Mouse (Mus musculus) spleen, embryonic (tissue): Measurements from ENCODE around the gene Tmem230.
"Not testable (repeated sequence)": the region's sequence is repeated elsewhere in the genome, so short reads cannot be mapped to it uniquely, and the experiment has no call there.

Experiments used
- CTCF ChIA-PET: fragments of 350-600 bp; sonication (Branson Sonifier 250); formaldehyde crosslinking; loops from one replicate; lab custom pipeline; 2022; lab: Charles Lee

The Tmem230 gene

GRCm38 (mm10) chr2:132272694-132273389 is 25.2 kb upstream of the Tmem230 start:
- CTCF ChIA-PET = no interaction called here

- CTCF ChIA-PET = no interaction called here
These were observed 22.8 kb upstream of the Tmem230 start for GRCm38 (mm10) chr2:132270331-132270951.

GRCm38 (mm10) chr2:132269217-132269616 is 21.6 kb upstream of the Tmem230 start:
- CTCF ChIA-PET = interaction anchor here (0.5 kb wide), 1 partner anchor 19 kb away, joined by 3 read pairs; no protein-coding TSS in a partner anchor

GRCm38 (mm10) chr2:132266086-132266485 is 18.5 kb upstream of the Tmem230 start:
- CTCF ChIA-PET = interaction anchor here (0.5 kb wide), 1 partner anchor 195 kb away, joined by 6 read pairs; no protein-coding TSS in a partner anchor

- CTCF ChIA-PET = no interaction called here
These were observed 17.6 kb upstream of the Tmem230 start for GRCm38 (mm10) chr2:132265196-132265595.

- CTCF ChIA-PET = no interaction called here
These were observed 16.7 kb upstream of the Tmem230 start for GRCm38 (mm10) chr2:132264266-132264710.

- CTCF ChIA-PET = interaction anchor here (0.6 kb wide), 1 partner anchor 278 kb away, joined by 4 read pairs; no protein-coding TSS in a partner anchor
These were observed 16.0 kb upstream of the Tmem230 start for GRCm38 (mm10) chr2:132263421-132264265.

GRCm38 (mm10) chr2:132262879-132263398 is 15.3 kb upstream of the Tmem230 start, which contains the start of gene Cds2:
Cds2 (plus strand) TSS chr2:132263148.
- CTCF ChIA-PET = interaction anchor here (0.6 to 0.7 kb wide), 2 partner anchors 278 to 1172 kb away, joined by 4 to 5 read pairs; no protein-coding TSS in a partner anchor

GRCm38 (mm10) chr2:132262175-132262574 is 14.6 kb upstream of the Tmem230 start:
- CTCF ChIA-PET = interaction anchor here (0.7 kb wide), 1 partner anchor 1171 kb away, joined by 5 read pairs; no protein-coding TSS in a partner anchor

GRCm38 (mm10) chr2:132260601-132261000 is 13.0 kb upstream of the Tmem230 start:
- CTCF ChIA-PET = no interaction called here

- CTCF ChIA-PET = no interaction called here
These were observed 9.9 kb upstream of the Tmem230 start for GRCm38 (mm10) chr2:132257350-132258068.

GRCm38 (mm10) chr2:132253603-132254002 is 6.0 kb upstream of the Tmem230 start:
- CTCF ChIA-PET = interaction anchor here (0.6 kb wide), 1 partner anchor 62 kb away, joined by 4 read pairs; no protein-coding TSS in a partner anchor

GRCm38 (mm10) chr2:132252542-132253528 is 5.2 kb upstream of the Tmem230 start, which contains the start of gene Pcna:
Pcna (minus strand) TSS chr2:132253314.
- CTCF ChIA-PET = interaction anchor here (0.6 kb wide), 2 partner anchors 63 to 897 kb away, joined by 3 to 4 read pairs; no protein-coding TSS in a partner anchor

GRCm38 (mm10) chr2:132251911-132252310 is 4.3 kb upstream of the Tmem230 start:
- CTCF ChIA-PET = no interaction called here

- CTCF ChIA-PET = no interaction called here
These were observed 4.2 kb downstream of the Tmem230 start for GRCm38 (mm10) chr2:132243370-132243769.

GRCm38 (mm10) chr2:132240457-132240856 is 7.2 kb downstream of the Tmem230 start:
- CTCF ChIA-PET = not testable (repeated sequence)

- CTCF ChIA-PET = not testable (repeated sequence)
These were observed 8.2 kb downstream of the Tmem230 start for GRCm38 (mm10) chr2:132239434-132239833.

GRCm38 (mm10) chr2:132235975-132236374 is 11.6 kb downstream of the Tmem230 start:
- CTCF ChIA-PET = no interaction called here

GRCm38 (mm10) chr2:132235291-132235690 is 12.3 kb downstream of the Tmem230 start:
- CTCF ChIA-PET = no interaction called here
